Mouse (Mus musculus) liver, embryonic 16.5 days (tissue): Measurements from ENCODE around the gene Hnrnpm. TPM values are rescaled to one million over a fixed set of nuclear protein-coding genes. Genes with fewer than 3 reads are reported as not detected.

ENCODE experiments used
- ATAC-seq: fragments of 200-750 bp; cut with Nextera tagmentation; 2 replicates; pipeline ENCODE4 v1.8.0; 2017; ENCODE audit warnings: low read depth, mild to moderate bottlenecking, moderate number of reproducible peaks, moderate library complexity
- H3K27ac ChIP-seq: fragments of 300-500 bp; sonication (generic); 2 replicates; pipeline ENCODE4 v1.5.1; 2014; ENCODE audit warnings: mild to moderate bottlenecking, low read length
- H3K27me3 ChIP-seq: fragments of 300-500 bp; sonication (generic); 2 replicates; pipeline ENCODE4 v1.6.1; 2014; ENCODE audit warnings: low read depth, low read length, mixed read lengths; ENCODE audit not compliant: control insufficient read depth, insufficient read depth
- H3K36me3 ChIP-seq: fragments of 300-500 bp; sonication (generic); 2 replicates; pipeline ENCODE4 v1.6.1; 2014; ENCODE audit warnings: mild to moderate bottlenecking; ENCODE audit not compliant: control insufficient read depth, insufficient read depth
- H3K4me1 ChIP-seq: fragments of 300-500 bp; sonication (generic); 2 replicates; pipeline ENCODE4 v1.6.1; 2014; ENCODE audit warnings: low read depth, low read length, mixed read lengths; ENCODE audit not compliant: control insufficient read depth
- H3K4me2 ChIP-seq: fragments of 300-500 bp; sonication (generic); 2 replicates; pipeline ENCODE4 v1.6.1; 2014; ENCODE audit warnings: low read depth, low read length, mixed read lengths
- H3K4me3 ChIP-seq: fragments of 300-500 bp; sonication (generic); 2 replicates; pipeline ENCODE4 v1.5.1; 2014; ENCODE audit warnings: low read depth, mild to moderate bottlenecking, low read length
- H3K9ac ChIP-seq: fragments of 300-500 bp; sonication (generic); 2 replicates; pipeline ENCODE4 v1.6.1; 2014; ENCODE audit warnings: low read depth, low read length
- H3K9me3 ChIP-seq: fragments of 300-500 bp; sonication (generic); replicated peaks from 2 replicates; pipeline ENCODE4 v1.6.1; 2016; ENCODE audit warnings: low read length; ENCODE audit not compliant: control insufficient read depth
- WGBS: fragments of 180-500 bp; shearing (Covaris S2); extraction: QIAGEN DNeasy Blood & Tissue Kit; methylation state at CpG from one replicate; pipeline ENCODE4 v1.1.7; 2014; ENCODE audit not compliant: insufficient replicate concordance; 5-methylcytosine and 5-hydroxymethylcytosine counted together
- polyA plus RNA-seq: library from polyadenylated mRNA; unstranded; fragments of >200 nt; fragmentation: Nextera tagmentation; extraction: Ambion mirVana; gene quantifications from 2 replicates; pipeline ENCODE4 v1.2.1, GENCODE M21; 2015

Gene Hnrnpm
- polyA plus RNA-seq, 1 experiment from 2014 or later: 121 TPM

DNA sequence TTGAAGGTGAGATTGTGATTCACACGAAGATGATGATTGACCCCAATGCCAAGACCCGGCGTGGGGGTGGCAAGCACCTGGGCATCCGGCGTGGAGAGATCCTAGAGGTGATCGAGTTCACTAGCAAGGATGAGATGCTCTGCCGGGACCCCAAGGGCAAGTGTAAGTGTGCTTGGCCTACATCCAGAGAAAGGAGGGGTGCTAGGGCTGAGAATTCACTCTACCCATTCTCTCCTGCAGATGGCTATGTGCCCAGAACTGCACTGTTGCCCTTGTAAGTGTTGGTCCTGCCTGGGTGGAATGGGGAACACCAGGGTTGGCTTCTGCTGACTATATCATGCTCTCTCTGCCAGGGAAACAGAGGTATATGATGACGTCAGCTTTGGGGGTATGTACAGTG, 41.6 kb downstream of the Hnrnpm start:
- H3K9ac ChIP-seq: no peak overlapping the region
- H3K4me1 ChIP-seq: peaks cover 4% of the 10 kb centered on the region
- 88% methylated on average over 8 of the region's 8 CpGs for WGBS
- no peaks in the 10 kb centered on the region for H3K27me3 ChIP-seq
- ATAC-seq: no peak
- no peak overlapping the region for H3K4me3 ChIP-seq
- no peak overlapping the region for H3K4me2 ChIP-seq
- peaks cover 64% of the 10 kb centered on the region for H3K36me3 ChIP-seq
- H3K9me3 ChIP-seq: no peaks in the 10 kb centered on the region
- no peak overlapping the region for H3K27ac ChIP-seq

DNA sequence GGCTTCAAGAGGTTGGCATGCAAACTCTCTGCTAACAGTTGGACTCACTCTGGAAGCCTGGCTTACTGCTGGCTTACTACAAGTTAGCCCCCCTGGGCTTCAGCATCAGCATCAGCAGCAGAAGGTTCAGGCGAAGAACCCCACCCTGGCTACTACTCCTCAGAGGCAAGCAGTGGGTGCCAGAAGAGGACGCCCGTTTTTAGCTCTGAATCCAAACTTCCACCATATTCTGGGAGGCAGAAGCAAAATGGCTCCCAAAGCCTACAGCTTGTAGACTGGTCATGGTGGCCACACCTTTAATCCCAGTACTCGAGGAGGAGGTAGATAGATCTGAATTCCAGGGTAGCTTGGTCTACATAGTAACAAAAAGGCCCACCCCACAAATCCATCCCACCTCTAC, 42.6 kb downstream of the Hnrnpm start:
- Histone ChIP-seq H3K27me3 (no peaks in the 10 kb centered on the region), H3K4me2 (no peak overlapping the region), H3K4me3 (no peak overlapping the region), H3K36me3 (peaks cover 54% of the 10 kb centered on the region), H3K4me1 (peaks cover 6% of the 10 kb centered on the region), H3K9me3 (no peaks in the 10 kb centered on the region), H3K27ac (no peak overlapping the region), H3K9ac (no peak overlapping the region)
- 87% methylated on average over 4 of the region's 4 CpGs for WGBS
- ATAC-seq: no peak

DNA sequence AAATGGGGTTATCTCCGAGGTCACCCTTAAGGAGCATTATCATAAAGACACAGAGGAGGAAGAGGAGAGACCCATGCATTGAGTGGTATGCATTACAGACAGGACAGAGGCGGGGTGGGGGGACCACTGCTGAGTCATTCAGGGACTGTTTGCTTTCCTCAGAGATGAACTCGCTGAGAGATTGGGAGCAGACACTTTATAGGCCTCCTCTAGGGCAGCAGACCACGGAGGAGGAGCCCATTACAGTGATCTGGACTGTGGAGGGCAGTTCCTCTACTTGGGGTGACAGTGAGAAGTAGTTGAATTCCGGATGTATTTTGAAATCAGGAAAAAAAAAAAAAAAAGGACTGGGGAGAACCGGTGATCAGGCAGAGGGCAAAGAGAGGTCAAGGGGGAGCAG, 46.9 kb downstream of the Hnrnpm start:
- 8% methylated on average over 6 of the region's 6 CpGs for whole genome bisulfite sequencing

DNA sequence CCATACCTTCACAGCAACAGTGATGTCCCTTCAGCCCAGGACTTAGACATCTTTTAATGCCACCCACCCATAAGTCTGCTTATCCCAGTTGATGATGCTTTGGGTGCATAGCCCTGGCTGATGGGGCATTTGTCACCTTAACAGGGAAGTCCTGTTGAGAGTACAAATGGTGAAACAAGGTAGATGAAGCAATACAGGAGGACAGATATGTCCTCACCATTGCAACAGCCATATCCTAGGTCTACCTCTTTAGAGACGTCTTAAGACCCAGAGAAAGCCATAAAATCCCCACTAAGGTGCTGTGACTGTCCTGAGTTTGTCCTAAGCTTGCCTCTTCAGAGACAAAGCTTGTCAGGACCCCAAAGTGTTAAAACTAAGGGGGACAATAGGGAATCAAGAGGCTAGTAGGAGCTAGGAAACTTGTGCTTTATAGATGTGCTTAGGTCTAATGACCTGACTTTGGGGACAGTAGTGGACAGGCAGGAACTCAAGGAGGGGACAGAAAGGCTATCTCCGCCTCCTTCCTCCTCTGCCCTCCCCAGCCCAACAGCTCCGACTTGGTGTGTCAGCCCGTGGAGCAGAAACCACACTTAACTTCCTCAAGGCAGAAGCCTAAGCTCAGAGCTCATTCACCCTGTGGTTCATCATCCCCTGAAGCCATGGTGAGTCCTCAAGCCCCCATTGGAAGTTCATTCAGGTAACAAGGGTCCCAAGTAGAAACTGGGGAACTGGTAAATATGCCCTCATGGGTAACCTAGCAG, 49.0 kb downstream of the Hnrnpm start, which contains the start of gene Pram1:
Gene Pram1, plus strand, starts transcription at position 541 of the 761 bp plus-strand sequence.
- no peak; the same call in 1 of the 2 replicates for ATAC-seq
- Histone ChIP-seq H3K9me3 (no peaks in the 10 kb centered on the region), H3K4me2 (no peak within 1 kb of the TSS), H3K36me3 (no peaks in the 10 kb centered on the region), H3K4me1 (peaks cover 6% of the 10 kb centered on the region), H3K9ac (peak within 1 kb of the TSS; percentile 11; the same call in 1 of the 2 replicates), H3K27me3 (no peaks in the 10 kb centered on the region), H3K27ac (peak within 1 kb of the TSS; percentile 54), H3K4me3 (peak within 1 kb of the TSS; percentile 32)
- 42% methylated on average over 4 of the region's 4 CpGs for WGBS

More for the DNA sequence above, 46.9 kb downstream of the Hnrnpm start:
- peaks cover 13% of the 10 kb centered on the region for H3K36me3 ChIP-seq
- peak; percentile 60 for ATAC-seq
- H3K9ac ChIP-seq: no peak overlapping the region
- H3K4me1 ChIP-seq: peaks cover 6% of the 10 kb centered on the region
- H3K4me3 ChIP-seq: no peak overlapping the region
- no peaks in the 10 kb centered on the region for H3K27me3 ChIP-seq
- no peaks in the 10 kb centered on the region for H3K9me3 ChIP-seq
- no peak overlapping the region for H3K4me2 ChIP-seq
- 0 out of 2 replicates have a peak overlapping the region, but pooled peaks have one; percentile 33 for H3K27ac ChIP-seq

DNA sequence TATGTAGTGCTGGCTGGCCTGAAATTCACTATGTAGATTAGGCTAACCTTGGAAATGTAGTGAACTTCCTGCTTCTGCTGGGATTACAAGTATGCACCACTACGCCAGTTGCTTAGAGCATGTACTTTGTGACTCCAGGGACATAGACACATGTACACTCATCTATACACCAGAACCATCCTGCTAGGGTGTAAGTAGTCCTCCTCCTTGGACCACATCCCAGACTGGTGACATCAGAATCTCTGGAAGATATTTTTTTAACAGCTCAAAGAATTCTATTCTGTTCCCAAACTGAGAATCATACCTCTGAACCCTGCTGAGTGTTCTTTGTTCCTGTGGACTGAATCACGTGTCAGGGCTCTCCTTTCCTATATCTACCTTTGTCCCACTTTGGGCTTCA, 49.6 kb downstream of the Hnrnpm start:
- WGBS: 83% methylated on average over 2 of the region's 2 CpGs
- H3K4me2 ChIP-seq: no peak overlapping the region

DNA sequence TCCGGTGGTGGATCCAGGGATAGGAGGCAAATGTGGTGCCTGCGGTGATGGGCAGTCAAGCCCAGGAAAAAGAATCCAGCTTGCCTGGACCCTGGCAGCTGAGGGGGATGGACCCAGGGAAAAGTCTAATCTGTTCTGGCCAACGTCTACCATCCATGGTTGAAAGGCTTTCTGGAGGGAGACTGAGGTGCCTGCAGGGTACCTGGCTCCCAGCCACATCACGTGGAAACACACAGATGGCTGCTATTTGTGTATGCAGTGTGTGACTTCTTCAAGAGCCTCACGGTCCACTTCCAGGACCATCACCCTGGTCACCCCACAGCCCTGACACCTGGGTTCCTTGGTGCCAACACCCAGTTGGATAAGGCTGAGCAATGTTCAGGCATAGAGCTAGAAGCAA, 54.9 kb downstream of the Hnrnpm start:
- Histone ChIP-seq H3K9ac (no peak overlapping the region), H3K27ac (no peak overlapping the region), H3K36me3 (no peaks in the 10 kb centered on the region), H3K27me3 (no peaks in the 10 kb centered on the region), H3K4me1 (peaks cover 20% of the 10 kb centered on the region), H3K4me2 (no peak overlapping the region), H3K9me3 (no peaks in the 10 kb centered on the region), H3K4me3 (no peak overlapping the region)
- ATAC-seq: no peak
- WGBS: 78% methylated on average over 5 of the region's 5 CpGs

More for the DNA sequence above, 49.6 kb downstream of the Hnrnpm start:
- H3K27me3 ChIP-seq: no peaks in the 10 kb centered on the region
- no peak overlapping the region for H3K4me3 ChIP-seq
- ATAC-seq: no peak
- no peak overlapping the region for H3K27ac ChIP-seq
- H3K9me3 ChIP-seq: no peaks in the 10 kb centered on the region
- H3K4me1 ChIP-seq: peaks cover 6% of the 10 kb centered on the region
- H3K36me3 ChIP-seq: no peaks in the 10 kb centered on the region
- H3K9ac ChIP-seq: no peak overlapping the region

- ATAC-seq: no peak
- H3K9ac ChIP-seq: no peak overlapping the region
- no peaks in the 10 kb centered on the region for H3K9me3 ChIP-seq
- no peak overlapping the region for H3K27ac ChIP-seq
- no peak overlapping the region for H3K4me2 ChIP-seq
- peaks cover 20% of the 10 kb centered on the region for H3K4me1 ChIP-seq
- H3K4me3 ChIP-seq: no peak overlapping the region
- no peaks in the 10 kb centered on the region for H3K36me3 ChIP-seq
- no peaks in the 10 kb centered on the region for H3K27me3 ChIP-seq
- WGBS: 89% methylated on average over 9 of the region's 9 CpGs
Measured at GRCm38 (mm10) chr17:33631236-33631635, 55.4 kb downstream of the Hnrnpm start.

DNA sequence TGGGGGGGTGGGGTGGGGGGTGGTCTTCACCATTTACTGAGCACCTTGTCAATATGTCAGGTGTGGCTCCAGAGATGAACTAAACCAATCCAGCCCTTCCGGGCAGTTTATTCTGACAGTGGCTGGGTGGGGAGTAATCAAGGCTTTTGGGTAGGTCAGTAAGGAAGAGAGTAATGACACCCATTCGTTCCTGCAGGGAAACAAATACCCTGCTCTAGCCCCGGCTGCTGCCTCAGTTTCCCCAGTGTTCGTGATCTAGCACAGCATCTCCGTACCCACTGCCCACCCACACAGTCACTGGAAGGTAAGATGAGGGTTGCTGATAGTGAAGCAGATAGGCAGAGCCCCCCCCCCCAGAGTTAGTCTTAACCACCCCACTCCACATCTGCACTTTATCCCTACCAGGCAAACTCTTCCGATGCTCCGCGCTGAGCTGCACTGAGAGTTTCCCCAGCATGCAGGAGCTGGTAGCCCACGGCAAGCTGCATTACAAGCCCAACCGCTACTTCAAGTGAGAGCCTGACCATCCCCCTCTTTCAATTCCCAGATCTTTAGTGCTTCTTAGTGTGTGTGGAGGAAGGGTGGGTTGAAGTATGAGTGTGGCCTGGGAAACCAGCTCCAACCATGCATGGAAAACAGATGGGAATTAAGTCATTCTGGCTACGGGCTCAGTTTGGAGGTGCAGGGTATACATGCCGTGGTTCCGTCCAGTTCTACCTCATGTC, 56.3 kb downstream of the Hnrnpm start:
- Histone ChIP-seq H3K36me3 (no peaks in the 10 kb centered on the region), H3K4me1 (peaks cover 20% of the 10 kb centered on the region), H3K9ac (peak overlapping the region; percentile 86; the same call in 1 of the 2 replicates), H3K27ac (peak overlapping the region; percentile 98), H3K4me2 (peak overlapping the region; percentile 97), H3K4me3 (peak overlapping the region; percentile 90), H3K27me3 (no peaks in the 10 kb centered on the region), H3K9me3 (no peaks in the 10 kb centered on the region)
- WGBS: 87% methylated on average over 13 of the region's 13 CpGs
- no peak for ATAC-seq
